Mouse (Mus musculus) erythroid progenitor cell, adult 5-6 weeks (primary cell): ENCODE data around the gene Dusp5. TPM values are rescaled to one million over a fixed set of nuclear protein-coding genes. Genes with fewer than 3 reads are reported as not detected.
"Not testable (repeated sequence)": the region's sequence is repeated elsewhere in the genome, so short reads cannot be mapped to it uniquely, and the experiment has no call there.

Source experiments
- ATAC-seq: replicated peaks from 2 replicates; pipeline ENCODE4 v1.8.0; 2016; ENCODE audit warnings: moderate number of reproducible peaks, mild to moderate bottlenecking, moderate TSS enrichment, inconsistent platforms; ENCODE audit not compliant: poor library complexity, low FRiP score, severe bottlenecking
- total RNA-seq, 2 experiments: library from RNA; stranded (forward) in 1 of 2; stranded (reverse) in 1 of 2; fragments of 150-400 nt in 1 of 2; fragments of 186-747, 209-891 nt in 1 of 2; gene quantifications; 2 replicates each; pipeline versions ENCODE4 v1.2.3 to v1.2.4; 2015 to 2017; ENCODE audit warnings: low replicate concordance in 2 of 2

Gene Dusp5
- total RNA-seq, 2 experiments from 2014 or later = 0.91 to 2.5 TPM

DNA sequence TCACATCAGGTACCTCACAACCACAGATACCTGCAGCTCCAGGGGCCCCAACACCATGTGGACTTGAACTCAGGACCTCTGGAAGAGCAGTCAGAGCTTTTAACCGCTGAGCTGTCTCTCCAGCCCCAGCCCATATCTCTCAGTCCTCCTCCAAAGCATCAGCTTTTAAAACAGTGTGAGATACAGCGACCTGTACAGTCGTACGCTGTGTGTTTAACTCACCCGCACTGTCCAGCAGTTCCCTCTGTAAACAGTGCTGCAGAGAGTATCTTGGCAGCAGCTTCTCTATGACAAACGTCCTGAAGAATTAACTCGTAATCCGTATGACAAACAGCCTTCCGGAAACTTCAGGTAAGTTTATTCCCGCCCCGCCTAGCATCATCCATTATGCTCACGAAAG, 43.7 kb downstream of the Dusp5 start:
- ATAC-seq = no peak

DNA sequence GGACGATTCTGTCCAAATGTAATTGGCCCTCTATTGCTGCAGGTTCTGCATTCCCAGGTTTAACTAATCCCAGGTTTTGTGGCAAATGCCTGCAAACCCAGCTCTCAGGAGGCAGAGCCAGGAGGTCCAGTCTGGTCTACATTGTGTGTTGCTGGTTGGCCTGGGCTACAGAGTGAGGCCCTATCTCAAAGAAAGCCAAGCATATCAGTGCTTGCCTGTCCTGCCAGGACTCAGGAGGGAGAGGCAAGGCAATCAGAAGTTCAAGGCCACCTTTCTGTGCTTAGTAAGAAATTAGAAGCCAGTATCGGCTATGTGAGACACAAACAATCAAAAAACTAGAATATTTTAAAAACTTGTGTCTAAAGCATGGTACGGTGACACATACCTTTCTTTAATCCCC, 44.2 kb downstream of the Dusp5 start:
- ATAC-seq = no peak

DNA sequence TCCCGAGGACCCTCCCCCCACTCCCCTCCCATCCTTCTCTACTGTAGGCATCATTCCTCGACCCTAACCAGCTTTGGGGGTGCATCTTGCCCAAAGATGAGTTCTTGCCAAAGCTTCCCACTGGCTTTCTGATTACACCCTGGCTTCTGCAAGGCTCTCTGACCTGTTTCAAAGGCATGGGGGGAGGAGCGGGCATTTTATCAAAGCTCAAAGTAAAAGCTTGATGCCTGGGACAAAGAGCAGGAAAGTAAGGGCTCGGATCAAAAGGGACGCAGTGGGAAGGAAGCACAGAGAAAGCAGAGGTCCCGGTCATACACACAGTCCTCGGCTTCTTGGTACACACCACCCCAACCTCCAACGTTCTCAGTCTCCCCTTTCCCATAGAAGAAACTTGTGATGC, 45.2 kb downstream of the Dusp5 start:
- no peak for ATAC-seq

DNA sequence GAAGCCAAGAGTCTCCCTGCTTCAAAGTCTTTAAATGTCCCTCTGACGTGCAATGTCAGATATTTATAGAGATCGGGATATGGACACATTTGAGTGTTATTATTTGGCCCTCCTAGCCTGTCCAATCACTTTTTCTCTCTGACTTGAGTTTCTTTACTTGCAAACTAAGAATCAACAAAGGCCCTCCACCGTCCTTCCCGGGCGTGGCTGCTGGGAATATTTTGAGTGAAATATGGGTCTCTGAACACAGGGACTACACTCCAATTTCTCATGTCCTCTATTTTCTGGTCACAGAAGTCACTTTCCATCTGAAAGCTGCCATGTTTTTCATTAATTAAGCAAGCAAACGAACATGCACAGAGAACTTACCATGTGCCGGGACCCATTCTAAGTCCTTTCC, 45.6 kb downstream of the Dusp5 start:
- no peak for ATAC-seq

DNA sequence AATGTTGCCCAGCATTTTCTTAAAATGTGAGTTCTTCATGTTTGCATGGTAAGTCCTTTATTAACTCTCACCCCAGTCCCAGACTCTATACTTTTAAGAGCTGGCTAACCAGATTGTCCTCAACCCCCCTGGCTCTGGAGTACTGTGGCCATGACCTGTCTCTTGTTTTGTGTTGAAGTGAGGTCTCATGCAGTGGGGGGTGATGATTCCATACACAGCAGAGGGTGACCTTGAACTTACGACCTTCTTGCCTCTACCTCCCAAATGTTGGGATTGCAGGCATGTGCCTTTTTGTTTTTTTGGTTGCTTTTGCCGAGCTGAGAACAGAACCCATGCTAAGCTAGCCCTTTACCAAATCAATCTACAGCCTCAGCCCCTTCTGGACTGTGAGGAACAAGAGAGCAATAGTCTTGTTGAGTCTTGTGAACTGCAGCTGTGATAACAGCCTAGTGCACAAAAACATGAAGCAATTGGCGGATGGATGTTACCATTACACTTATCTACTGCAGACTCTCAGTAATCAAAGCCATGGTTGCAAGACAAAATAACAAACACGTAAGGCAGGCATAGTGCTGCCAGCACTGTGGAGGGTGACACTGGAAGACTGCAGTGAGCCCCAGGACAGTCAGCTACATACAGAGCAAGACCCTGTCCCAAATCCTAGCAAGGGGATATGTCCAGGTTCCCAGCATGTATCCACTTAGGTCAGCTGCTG, 46.5 kb downstream of the Dusp5 start:
- no peak for ATAC-seq

DNA sequence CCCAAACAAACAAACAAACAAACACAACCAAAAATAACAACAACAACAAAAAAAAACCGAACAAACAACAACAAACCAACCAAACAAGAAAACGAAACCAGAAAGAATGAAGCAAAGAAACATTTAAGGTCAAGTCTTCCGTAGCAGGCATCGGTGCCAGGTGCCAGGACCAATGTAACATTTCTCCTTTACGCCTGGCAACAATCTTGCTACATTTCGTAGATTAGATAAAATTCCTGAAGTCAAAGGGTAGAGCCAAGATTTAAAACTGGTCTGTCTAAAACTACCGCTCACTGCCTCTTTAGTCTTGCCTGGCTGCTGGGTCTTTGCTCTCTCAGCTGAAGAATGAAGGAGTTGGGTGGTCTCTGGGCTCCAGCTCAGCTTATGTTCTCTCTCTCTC, 47.2 kb downstream of the Dusp5 start:
- no peak for ATAC-seq

DNA sequence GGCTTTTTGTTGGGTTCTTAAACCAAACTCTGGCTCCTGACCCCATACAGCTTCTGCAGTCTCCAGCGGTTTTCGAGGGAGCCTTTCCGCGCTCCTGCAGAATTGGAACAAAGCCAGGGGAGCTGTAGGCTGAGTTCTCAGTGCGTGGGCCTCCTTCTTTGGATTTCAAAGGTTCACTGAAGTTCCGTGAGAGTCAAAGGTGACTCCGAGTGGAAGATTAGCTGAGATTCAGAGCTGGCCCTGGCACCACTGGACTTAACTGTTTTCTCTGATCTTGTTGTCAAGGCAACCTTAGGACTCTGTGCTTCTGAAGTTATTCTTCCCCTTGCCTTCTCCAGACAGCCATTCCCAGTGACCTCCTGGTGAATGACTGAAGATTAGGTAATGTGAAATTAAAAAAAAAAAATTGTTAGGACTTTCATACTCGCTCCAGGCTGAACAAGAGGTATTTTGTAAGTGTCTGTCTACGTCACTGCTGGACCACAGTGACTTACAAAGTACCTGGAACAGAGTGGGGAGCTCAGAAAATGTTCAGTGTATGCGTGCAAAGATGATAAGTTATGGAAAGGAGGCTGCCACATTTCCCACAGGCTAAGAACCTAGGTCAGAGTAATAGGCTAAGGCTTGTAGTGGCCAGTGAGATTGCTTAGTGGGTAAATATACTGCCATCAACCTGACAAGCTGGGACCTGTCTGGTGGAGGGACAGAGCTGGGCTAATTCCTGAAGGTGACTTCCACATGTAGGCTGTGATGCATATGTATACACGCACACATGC, 48.3 kb downstream of the Dusp5 start:
- no peak for ATAC-seq

DNA sequence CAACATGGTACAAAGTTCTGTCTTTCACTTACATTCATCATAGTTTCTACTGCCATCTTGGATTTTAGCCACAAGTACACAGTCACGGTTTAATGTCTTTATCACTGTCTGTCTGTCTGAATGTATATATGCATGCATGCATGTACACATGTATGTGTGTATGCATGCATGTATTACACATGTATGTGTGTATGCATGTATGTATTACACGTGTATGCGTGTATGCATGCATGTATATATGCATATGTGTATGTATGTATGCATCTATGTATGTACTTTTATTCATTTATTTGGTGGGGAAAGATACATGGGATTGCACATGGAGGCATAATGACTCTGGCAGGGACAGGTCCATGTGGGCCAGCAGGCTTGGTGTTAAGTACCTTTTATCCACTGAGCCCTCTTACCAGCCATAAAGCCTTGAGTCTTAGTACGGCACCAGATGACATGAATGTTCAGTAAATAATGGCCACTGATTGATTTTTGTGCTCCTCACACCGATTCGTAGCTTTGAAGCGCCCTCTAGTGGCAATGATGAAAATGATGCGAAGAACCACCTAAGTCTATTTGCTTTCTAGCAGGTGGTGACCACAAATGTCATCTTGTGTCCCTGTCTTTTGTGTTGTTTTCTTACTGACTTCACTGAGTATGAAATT, 49.8 kb downstream of the Dusp5 start:
- peak; percentile 57; the same call in 1 of the 2 replicates for ATAC-seq

DNA sequence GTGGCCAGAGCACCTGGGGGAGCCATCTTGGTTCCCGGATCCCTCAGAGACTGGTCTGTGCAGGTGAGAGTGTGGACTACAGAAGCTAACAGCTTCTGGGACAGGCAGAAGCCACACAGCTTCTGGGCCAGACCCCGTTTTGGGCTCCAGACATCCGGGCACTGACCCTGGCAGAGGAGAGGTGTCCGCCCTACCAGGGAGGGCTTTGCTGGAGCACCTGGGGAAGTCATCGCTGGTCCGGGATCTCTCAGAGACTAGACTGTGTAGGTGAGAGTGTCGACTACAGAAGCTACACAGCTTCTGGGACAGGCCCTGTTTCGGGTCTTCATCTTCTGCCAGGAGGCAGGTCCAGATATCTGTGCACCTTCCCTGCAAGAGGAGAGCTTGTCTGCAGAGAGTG, 51.4 kb downstream of the Dusp5 start:
- ATAC-seq = not testable (repeated sequence)

DNA sequence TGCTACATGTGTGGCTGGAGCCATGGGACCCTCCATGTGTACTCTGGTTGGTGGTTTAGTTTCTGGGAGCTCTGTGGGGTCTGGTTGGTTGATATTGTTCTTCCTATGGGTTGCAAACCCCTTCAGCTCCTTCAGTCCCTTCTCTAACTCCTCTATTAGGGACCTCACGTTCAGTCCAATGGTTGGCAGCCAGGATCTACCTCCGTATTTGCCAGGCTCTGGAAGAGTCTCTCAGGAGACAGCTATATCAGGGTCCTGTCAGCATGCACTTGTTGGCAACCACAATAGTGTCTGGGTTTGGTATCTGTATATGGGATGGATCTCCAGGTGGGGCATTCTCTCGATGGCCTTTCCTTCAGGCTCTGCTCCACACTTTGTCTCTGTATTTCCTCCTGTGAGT, 58.8 kb downstream of the Dusp5 start:
- ATAC-seq = not testable (repeated sequence)

DNA sequence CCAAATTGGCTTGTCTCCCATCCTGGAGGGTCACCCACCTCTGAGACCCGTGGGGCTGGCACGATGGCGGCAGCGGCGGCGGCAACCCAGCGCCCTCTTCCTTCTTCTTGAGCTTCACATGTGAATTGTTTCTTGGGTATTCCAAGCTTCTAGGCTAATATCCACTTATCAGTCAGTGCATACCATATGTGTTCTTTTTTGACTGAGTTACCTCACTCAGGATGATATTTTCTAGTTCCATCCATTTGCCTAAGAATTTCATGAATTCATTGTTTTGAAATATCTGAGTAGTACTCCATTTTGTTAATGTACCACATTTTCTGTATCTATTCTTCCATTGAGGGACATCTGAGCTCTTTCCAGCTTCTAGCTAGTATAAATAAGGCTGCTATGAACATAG, 60.1 kb downstream of the Dusp5 start, which contains the start of gene Nutf2-ps1:
Gene Nutf2-ps1, minus strand, starts transcription at position 101 of the 400 bp plus-strand sequence.
- ATAC-seq = not testable (repeated sequence)

Other genes starting within 250 kb of the Dusp5 start
- gene Mxi1, start 218.6 kb upstream of the Dusp5 start, total RNA-seq (2015; ENCODE audit: low replicate concordance) = 92.3 and 96.0 TPM in 2 replicates
- 167 and 196 TPM in 2 replicates for gene Mxi1, start 218.6 kb upstream of the Dusp5 start, total RNA-seq (2017; ENCODE audit: low replicate concordance)
- not detected in 2 replicates for gene Gm10197, start 157.3 kb upstream of the Dusp5 start, total RNA-seq (2015; ENCODE audit: low replicate concordance)
- not detected in 2 replicates for gene Gm10197, start 157.3 kb upstream of the Dusp5 start, total RNA-seq (2017; ENCODE audit: low replicate concordance)
- gene Smndc1, start 138.5 kb upstream of the Dusp5 start, total RNA-seq (2015; ENCODE audit: low replicate concordance) = 43.6 and 54.9 TPM in 2 replicates
- 31.5 and 32.0 TPM in 2 replicates for gene Smndc1, start 138.5 kb upstream of the Dusp5 start, total RNA-seq (2017; ENCODE audit: low replicate concordance)
- 28.8 and 39.8 TPM in 2 replicates for gene Nutf2-ps1, start 60.0 kb downstream of the Dusp5 start, total RNA-seq (2015; ENCODE audit: low replicate concordance)
- 11.7 and 35.8 TPM in 2 replicates for gene Nutf2-ps1, start 60.0 kb downstream of the Dusp5 start, total RNA-seq (2017; ENCODE audit: low replicate concordance)
- gene Smc3, start 71.3 kb downstream of the Dusp5 start, total RNA-seq (2015; ENCODE audit: low replicate concordance) = 119 and 138 TPM in 2 replicates
- 155 and 213 TPM in 2 replicates for gene Smc3, start 71.3 kb downstream of the Dusp5 start, total RNA-seq (2017; ENCODE audit: low replicate concordance)
- not detected in 2 replicates for gene Rbm20, start 148.2 kb downstream of the Dusp5 start, total RNA-seq (2015; ENCODE audit: low replicate concordance)
- gene Rbm20, start 148.2 kb downstream of the Dusp5 start, total RNA-seq (2017; ENCODE audit: low replicate concordance) = 0.61 TPM in 1 of 2 replicates, not detected in the other